Mouse (Mus musculus) forebrain, embryonic 13.5 days (tissue): ENCODE data around the gene Sult6b2. TPM values are rescaled to one million over a fixed set of nuclear protein-coding genes. Genes with fewer than 3 reads are reported as not detected.

ENCODE experiments used
- ATAC-seq: fragments of 200-750 bp; cut with Nextera tagmentation; 2 replicates; pipeline ENCODE4 v1.8.0; 2017
- H3K27ac ChIP-seq: fragments of 300-500 bp; sonication (generic); 2 replicates; pipeline ENCODE4 v1.5.1; 2015; ENCODE audit warnings: inconsistent platforms, mild to moderate bottlenecking, moderate library complexity
- H3K27me3 ChIP-seq: fragments of 300-500 bp; sonication (generic); 2 replicates; pipeline ENCODE4 v1.6.1; 2015; ENCODE audit warnings: mild to moderate bottlenecking, inconsistent platforms
- H3K36me3 ChIP-seq: fragments of 300-500 bp; sonication (generic); 2 replicates; pipeline ENCODE4 v1.6.1; 2015; ENCODE audit warnings: mild to moderate bottlenecking, inconsistent platforms; ENCODE audit not compliant: poor library complexity, severe bottlenecking
- H3K4me1 ChIP-seq: fragments of 300-500 bp; sonication (generic); 2 replicates; pipeline ENCODE4 v1.6.1; 2015; ENCODE audit warnings: inconsistent platforms
- H3K4me2 ChIP-seq: fragments of 300-500 bp; sonication (generic); 2 replicates; pipeline ENCODE4 v1.6.1; 2015; ENCODE audit warnings: inconsistent platforms, mild to moderate bottlenecking, moderate library complexity
- H3K4me3 ChIP-seq: fragments of 300-500 bp; sonication (generic); 2 replicates; pipeline ENCODE4 v1.5.1; 2015; ENCODE audit warnings: mild to moderate bottlenecking, inconsistent platforms
- H3K9ac ChIP-seq: fragments of 300-500 bp; sonication (generic); 2 replicates; pipeline ENCODE4 v1.6.1; 2015; ENCODE audit warnings: mild to moderate bottlenecking, inconsistent platforms
- H3K9me3 ChIP-seq: fragments of 300-500 bp; sonication (generic); replicated peaks from 2 replicates; pipeline ENCODE4 v1.6.1; 2016; ENCODE audit warnings: inconsistent platforms
- WGBS: fragments of 180-500 bp; shearing (Covaris S2); methylation state at CpG from one replicate; pipeline ENCODE4 v1.1.7; 2015; 5-methylcytosine and 5-hydroxymethylcytosine counted together
- polyA plus RNA-seq: library from polyadenylated mRNA; unstranded; fragments of >200 nt; fragmentation: Nextera tagmentation; extraction: Ambion mirVana; gene quantifications from 2 replicates; pipeline ENCODE4 v1.2.1, GENCODE M21; 2015

The Sult6b2 gene
- polyA plus RNA-seq, 1 experiment from 2014 or later: not detected

DNA sequence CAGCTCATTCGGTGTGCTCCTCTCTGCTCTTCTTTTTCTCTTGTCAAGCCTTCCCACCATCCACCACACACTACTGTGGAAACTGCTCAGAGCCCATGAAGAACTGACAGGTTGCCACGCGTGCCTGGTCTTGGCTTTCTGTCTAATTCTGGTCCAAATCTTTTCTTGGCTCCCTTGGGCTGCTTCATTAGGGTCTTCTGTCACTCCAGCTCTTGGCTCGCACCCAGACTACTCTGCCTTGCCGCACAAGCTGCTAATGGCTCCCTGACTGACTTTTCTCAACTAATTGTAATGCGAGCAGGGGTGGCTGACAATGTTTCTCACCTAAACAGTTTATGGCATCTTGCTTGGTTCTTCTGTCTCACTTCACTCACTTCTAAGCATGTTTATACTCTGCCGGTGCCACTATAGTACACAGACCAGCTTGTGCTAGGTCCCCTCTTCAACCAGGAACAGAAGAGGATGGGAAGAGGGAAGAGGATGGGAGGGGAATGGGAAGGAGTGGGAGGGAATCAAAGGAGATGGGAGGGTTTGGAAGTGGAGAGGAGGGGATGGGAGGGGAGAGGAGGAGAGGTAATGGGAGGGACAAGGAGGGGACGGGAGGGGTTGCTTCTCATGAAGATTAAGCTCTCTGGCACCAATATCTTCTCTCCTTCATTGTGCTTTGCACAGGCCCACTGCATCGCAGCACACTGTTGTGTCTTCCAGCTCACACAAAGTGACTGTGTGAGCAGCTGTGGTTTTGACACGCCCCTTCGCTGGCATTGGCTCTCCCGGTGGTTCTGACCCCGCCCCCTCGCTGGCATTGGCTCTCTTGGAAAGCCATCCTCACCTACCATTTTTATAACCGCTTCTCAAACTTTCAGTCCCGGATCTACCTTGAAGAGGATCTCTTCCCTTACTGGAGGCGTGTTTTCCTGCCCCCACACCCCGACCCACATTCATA, 16.0 kb downstream of the Sult6b2 start:
- ATAC-seq: peak; percentile 85

DNA sequence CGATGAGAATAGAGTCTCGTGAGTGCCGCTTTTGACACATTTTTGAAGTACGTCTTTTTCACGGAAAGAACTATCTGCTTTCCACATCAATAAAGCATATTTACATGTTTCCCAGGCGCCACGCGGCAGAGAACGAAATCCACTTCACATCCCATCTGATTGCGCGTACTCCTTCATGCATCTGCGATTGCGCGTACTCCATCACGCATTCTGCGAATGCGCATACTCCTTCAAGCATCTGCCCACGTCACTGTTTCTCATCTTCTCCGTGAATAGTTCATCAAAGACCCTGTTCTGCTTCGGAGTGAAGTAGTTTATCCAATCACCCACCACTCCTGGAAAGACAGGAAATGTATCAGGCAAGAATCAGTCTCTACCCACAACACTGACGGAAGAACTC, 18.2 kb downstream of the Sult6b2 start:
- no peaks in the 10 kb centered on the region for H3K36me3 ChIP-seq
- no peak for ATAC-seq

More for the DNA sequence above, 16.0 kb downstream of the Sult6b2 start:
- Histone ChIP-seq H3K27ac (0 out of 2 replicates have a peak overlapping the region, but pooled peaks have one; percentile 8), H3K27me3 (peaks cover 10% of the 10 kb centered on the region; the same call in 1 of the 2 replicates), H3K9ac (no peak overlapping the region), H3K4me2 (peak overlapping the region; percentile 20), H3K4me1 (peaks cover 19% of the 10 kb centered on the region), H3K36me3 (no peaks in the 10 kb centered on the region), H3K9me3 (no peaks in the 10 kb centered on the region), H3K4me3 (no peak overlapping the region)
- WGBS: 48% methylated on average over 18 of the region's 18 CpGs

DNA sequence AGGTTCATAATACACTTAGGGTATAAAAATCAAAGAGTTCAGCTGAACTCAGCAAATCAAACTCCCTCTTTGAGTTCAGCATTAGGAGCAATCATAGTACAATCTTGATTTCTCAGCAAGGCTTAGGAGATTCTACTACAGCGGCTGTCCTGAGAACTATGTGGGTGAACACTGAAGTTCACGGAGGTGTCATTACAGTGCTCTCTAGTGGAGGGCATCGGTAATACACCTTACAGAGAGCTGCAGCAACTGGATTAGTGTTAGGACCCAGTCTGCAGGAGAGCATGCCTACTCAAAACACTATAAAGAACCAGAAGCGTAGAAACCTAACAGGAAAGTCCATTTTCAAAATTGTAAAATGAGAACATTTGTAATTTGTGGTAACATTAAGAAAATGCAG, 19.0 kb downstream of the Sult6b2 start:
- H3K36me3 ChIP-seq: no peaks in the 10 kb centered on the region
- no peak overlapping the region for H3K9ac ChIP-seq
- no peak overlapping the region for H3K27ac ChIP-seq
- H3K4me3 ChIP-seq: no peak overlapping the region
- ATAC-seq: no peak
- peaks cover 20% of the 10 kb centered on the region; the same call in 1 of the 2 replicates for H3K27me3 ChIP-seq
- no peak overlapping the region for H3K4me2 ChIP-seq
- H3K9me3 ChIP-seq: no peaks in the 10 kb centered on the region
- peaks cover 28% of the 10 kb centered on the region for H3K4me1 ChIP-seq
- 33% methylated on average over 4 of the region's 4 CpGs for WGBS

More for the DNA sequence above, 18.2 kb downstream of the Sult6b2 start:
- H3K4me3 ChIP-seq: no peak overlapping the region
- H3K9ac ChIP-seq: no peak overlapping the region
- H3K27ac ChIP-seq: no peak overlapping the region
- peaks cover 20% of the 10 kb centered on the region for H3K4me1 ChIP-seq
- WGBS: 90% methylated on average over 21 of the region's 21 CpGs
- H3K27me3 ChIP-seq: peaks cover 20% of the 10 kb centered on the region; the same call in 1 of the 2 replicates
- H3K9me3 ChIP-seq: no peaks in the 10 kb centered on the region
- H3K4me2 ChIP-seq: no peak overlapping the region

DNA sequence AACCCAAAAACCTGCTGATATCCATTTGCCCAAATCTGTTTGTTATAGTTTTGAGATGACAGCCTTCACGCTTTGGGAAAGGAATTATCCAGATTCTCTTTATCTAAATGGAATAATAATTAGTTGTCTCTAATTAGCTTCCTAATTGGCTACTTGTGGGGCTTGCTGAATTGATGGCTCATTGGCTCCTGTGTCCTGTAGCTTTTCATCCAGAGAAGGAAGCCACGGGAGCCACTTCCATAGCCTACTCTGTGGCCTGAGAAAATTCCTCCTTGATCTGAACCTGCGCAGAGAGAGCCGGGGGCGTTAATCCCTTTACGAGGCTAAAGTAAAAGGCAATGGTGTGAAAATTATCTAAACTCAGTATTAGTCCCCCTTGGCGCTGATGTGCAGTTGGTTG, 23.0 kb downstream of the Sult6b2 start:
- peak; percentile 48 for ATAC-seq

DNA sequence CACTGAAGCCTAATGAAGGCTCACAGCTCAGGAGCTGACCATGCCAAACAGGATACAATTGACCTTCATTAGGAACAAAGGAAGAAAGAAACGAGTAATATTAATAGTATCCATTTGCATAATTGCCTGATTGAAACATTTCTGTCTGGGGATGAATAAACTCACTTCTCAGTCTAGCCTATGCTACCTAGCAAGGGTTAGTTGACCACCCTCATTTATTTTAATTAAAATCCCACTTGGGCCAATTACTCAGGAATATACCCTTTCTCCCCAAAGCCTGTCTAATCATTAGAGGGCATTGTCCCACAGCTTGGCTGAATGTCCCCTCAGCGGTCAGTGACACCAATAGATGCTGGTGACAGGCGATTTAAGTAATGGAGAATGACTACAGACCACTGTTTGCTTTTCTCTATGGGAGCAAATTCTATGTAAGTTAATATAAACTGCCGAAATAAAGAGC, 23.7 kb downstream of the Sult6b2 start:
- 25% methylated on average over 4 of the region's 4 CpGs for WGBS
- H3K4me1 ChIP-seq: peaks cover 27% of the 10 kb centered on the region
- no peak overlapping the region for H3K4me2 ChIP-seq

More for the DNA sequence above, 23.0 kb downstream of the Sult6b2 start:
- peaks cover 20% of the 10 kb centered on the region; the same call in 1 of the 2 replicates for H3K27me3 ChIP-seq
- no peaks in the 10 kb centered on the region for H3K9me3 ChIP-seq
- H3K27ac ChIP-seq: no peak overlapping the region
- no peak overlapping the region for H3K9ac ChIP-seq
- H3K4me2 ChIP-seq: no peak overlapping the region
- peaks cover 27% of the 10 kb centered on the region for H3K4me1 ChIP-seq
- 7% methylated on average over 7 of the region's 7 CpGs for WGBS
- H3K4me3 ChIP-seq: no peak overlapping the region
- peaks cover 7% of the 10 kb centered on the region; the same call in 1 of the 2 replicates for H3K36me3 ChIP-seq

DNA sequence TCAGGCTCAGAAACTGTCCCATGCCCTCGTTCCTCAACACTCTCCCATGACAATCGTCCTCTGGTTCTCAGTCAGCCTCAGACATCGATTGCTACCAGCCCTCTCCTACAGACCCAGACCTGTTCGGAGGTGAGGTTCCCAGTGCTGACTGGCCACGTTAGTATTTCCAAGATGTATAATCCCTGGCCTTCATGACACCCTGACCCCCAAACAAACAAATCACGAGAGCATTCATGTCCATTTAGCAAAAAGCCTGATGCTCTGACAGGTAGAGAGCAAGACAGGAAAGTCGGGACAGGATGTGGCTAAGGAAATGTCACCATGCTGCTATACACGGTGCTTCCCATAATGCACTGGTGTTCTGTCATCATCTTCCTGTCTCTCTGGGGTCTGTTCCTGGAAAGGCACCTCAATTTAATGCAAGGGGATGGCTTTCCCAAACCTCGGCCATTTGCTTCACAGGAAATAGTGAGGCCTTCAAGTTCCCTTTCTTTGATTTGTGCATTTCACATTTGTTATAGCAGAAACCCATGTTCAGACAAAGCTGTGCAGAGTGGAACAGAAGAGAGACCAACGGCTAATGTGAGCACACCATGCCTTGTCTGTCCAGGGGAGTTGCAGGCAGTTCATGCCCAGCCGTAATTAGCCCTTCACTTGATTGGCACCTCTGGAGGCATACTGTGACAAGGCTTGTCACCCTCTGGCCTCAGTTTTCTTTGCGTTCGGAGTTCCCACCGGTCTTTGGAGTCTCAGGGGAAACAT, 24.3 kb downstream of the Sult6b2 start:
- Histone ChIP-seq H3K27ac (peak overlapping the region; percentile 44), H3K4me3 (no peak overlapping the region), H3K36me3 (peaks cover 20% of the 10 kb centered on the region), H3K4me2 (no peak overlapping the region), H3K27me3 (peaks cover 20% of the 10 kb centered on the region; the same call in 1 of the 2 replicates), H3K9me3 (no peaks in the 10 kb centered on the region), H3K9ac (no peak overlapping the region; the same call in 1 of the 2 replicates), H3K4me1 (peaks cover 27% of the 10 kb centered on the region)
- peak; percentile 85 for ATAC-seq
- 36% methylated on average over 14 of the region's 14 CpGs for WGBS

More for the DNA sequence above, 23.7 kb downstream of the Sult6b2 start:
- Histone ChIP-seq H3K9me3 (no peaks in the 10 kb centered on the region), H3K4me3 (no peak overlapping the region), H3K27me3 (peaks cover 20% of the 10 kb centered on the region; the same call in 1 of the 2 replicates), H3K36me3 (peaks cover 13% of the 10 kb centered on the region), H3K9ac (no peak overlapping the region; the same call in 1 of the 2 replicates), H3K27ac (0 out of 2 replicates have a peak overlapping the region, but pooled peaks have one; percentile 44)
- ATAC-seq: peak; percentile 79

DNA sequence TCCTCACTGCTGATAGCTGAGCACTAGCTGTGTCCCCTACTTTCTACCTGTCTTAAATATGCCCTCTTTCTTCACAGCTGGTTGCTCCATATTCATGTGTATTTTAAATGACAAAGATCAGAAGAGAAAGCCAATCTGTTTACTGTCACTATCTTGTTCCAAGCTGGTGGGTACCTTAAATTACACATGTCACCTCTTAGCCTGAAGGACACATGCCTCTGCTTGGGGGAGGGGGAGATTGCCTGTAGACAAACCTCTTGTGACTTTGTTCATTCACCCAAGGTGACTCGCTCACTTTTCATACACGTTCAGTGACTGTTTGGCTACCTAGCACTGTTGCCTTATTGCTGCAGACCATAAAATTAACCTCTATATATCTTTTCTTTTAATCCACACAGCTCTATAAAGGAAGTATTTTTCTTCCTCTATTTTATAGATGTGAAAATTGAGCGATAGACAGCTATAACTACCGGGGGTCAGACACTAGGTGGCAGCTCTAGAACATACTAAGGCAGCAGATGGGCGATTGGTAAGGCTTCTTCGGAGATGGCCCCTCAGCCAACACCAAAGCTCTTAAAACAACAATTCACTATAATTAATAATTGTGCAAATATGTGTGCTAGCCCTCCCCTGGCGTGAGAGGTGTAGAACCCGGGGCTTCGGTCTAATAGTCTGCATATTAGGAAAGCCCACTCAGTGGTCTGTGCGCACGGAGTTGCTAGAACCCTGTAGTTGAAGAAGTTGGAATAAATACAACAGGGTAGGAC, 25.1 kb downstream of the Sult6b2 start:
- WGBS: 49% methylated on average over 11 of the region's 11 CpGs

DNA sequence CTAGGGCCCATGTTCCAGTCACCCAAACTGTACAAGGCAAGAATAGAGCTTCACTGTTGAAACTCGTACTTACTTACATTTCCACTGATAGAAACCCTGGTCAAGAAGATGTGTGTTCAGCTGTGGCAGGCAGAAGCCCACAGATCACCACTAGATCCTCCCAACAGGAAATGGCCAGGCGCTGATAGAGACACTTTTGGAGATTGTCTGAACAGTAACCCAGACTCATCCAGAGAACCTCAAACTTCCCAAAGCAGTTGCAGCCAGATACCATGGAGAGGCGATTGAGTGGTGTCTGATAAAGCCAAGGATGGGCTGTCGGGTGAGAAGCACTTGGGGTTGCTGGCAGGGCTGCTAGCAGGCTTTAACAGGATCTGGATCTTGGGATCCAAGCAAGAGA, 27.4 kb downstream of the Sult6b2 start:
- peaks cover 50% of the 10 kb centered on the region for H3K36me3 ChIP-seq
- peaks cover 23% of the 10 kb centered on the region for H3K4me1 ChIP-seq
- H3K4me3 ChIP-seq: no peak overlapping the region
- no peak overlapping the region for H3K27ac ChIP-seq
- H3K4me2 ChIP-seq: no peak overlapping the region
- H3K27me3 ChIP-seq: no peaks in the 10 kb centered on the region
- no peak for ATAC-seq
- no peaks in the 10 kb centered on the region for H3K9me3 ChIP-seq
- 88% methylated on average over 4 of the region's 4 CpGs for WGBS
- H3K9ac ChIP-seq: no peak overlapping the region

More for the DNA sequence above, 25.1 kb downstream of the Sult6b2 start:
- peaks cover 27% of the 10 kb centered on the region for H3K4me1 ChIP-seq
- ATAC-seq: peak; percentile 41
- no peak overlapping the region for H3K4me2 ChIP-seq
- peaks cover 27% of the 10 kb centered on the region for H3K36me3 ChIP-seq
- H3K27me3 ChIP-seq: peaks cover 16% of the 10 kb centered on the region; the same call in 1 of the 2 replicates
- no peak overlapping the region for H3K4me3 ChIP-seq
- no peak overlapping the region for H3K27ac ChIP-seq
- no peak overlapping the region for H3K9ac ChIP-seq
- no peaks in the 10 kb centered on the region for H3K9me3 ChIP-seq

DNA sequence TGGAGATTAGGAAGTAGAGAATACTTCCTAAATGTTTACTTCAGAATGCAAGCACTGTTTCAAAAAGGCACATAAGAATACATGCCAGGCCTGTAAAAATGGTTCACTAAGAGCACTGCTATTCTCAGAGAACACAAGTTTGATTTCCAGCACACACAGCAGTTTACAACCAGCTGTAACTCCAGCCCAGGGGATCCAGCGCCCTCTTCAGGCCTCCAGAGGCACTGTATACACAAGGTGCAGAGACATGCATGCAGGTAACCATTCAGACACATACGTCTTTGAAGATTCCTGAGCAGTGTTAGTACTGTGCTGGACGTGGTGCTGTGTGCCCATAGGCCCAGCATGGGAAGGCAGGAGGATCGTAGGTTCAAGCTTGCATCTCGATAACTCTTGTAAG, 30.7 kb downstream of the Sult6b2 start:
- Histone ChIP-seq H3K9me3 (no peaks in the 10 kb centered on the region), H3K4me1 (no peaks in the 10 kb centered on the region), H3K27me3 (no peaks in the 10 kb centered on the region), H3K9ac (no peak overlapping the region), H3K4me3 (no peak overlapping the region), H3K27ac (no peak overlapping the region), H3K4me2 (no peak overlapping the region), H3K36me3 (peaks cover 82% of the 10 kb centered on the region)
- 91% methylated on average over 5 of the region's 5 CpGs for WGBS
- no peak; the same call in 1 of the 2 replicates for ATAC-seq

DNA sequence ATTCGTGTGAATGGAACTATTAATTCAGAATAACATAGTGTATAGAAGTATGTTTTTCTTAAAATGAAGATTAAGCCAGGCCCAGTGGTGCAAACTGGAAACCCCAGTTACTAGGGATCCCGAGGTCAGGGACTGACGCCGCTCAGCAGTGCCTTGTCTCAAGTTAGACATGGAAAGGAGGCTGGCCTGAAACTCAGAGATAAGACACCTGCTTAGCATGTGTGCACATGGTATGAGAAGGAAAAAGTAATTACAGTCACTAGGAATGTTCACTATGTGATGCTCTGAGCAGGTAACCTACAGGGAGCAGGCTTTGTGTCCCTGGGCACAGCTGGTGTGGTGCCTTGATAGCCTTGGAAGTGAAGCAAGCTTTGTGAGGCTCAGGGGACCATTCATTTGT, 32.7 kb downstream of the Sult6b2 start:
- H3K36me3 ChIP-seq: peaks cover 97% of the 10 kb centered on the region
- 94% methylated on average over 4 of the region's 4 CpGs for WGBS
- no peak overlapping the region for H3K4me2 ChIP-seq
- no peak overlapping the region for H3K4me3 ChIP-seq
- ATAC-seq: no peak
- no peaks in the 10 kb centered on the region for H3K27me3 ChIP-seq
- no peaks in the 10 kb centered on the region for H3K9me3 ChIP-seq
- H3K27ac ChIP-seq: no peak overlapping the region
- H3K4me1 ChIP-seq: no peaks in the 10 kb centered on the region
- no peak overlapping the region for H3K9ac ChIP-seq

DNA sequence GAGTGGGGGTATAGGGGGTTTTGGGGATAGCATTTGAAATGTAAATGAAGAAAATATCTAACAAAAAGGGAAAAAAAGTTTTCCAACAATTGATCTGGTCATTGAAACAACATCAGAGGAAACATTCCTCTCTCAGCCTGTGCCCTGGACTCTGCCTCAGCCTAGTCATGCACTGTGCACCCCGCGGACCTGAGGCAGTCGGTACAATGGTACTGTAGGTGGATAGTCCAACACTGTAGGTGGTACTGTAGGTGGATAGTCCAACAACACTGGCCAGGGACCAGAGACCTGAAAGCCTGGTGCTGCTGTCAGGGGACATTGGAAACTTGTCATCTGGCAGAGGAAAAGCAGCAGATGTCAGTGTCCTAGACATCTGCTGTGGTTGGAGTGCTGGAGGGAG, 34.4 kb downstream of the Sult6b2 start:
- WGBS: 94% methylated on average over 3 of the region's 3 CpGs
- peaks cover 98% of the 10 kb centered on the region for H3K36me3 ChIP-seq

More for the DNA sequence above, 34.4 kb downstream of the Sult6b2 start:
- Histone ChIP-seq H3K9me3 (no peaks in the 10 kb centered on the region), H3K27ac (no peak overlapping the region), H3K4me1 (0 out of 2 replicates have a peak, but pooled peaks cover 3% of the 10 kb centered on the region), H3K9ac (no peak overlapping the region), H3K4me2 (no peak overlapping the region), H3K4me3 (no peak overlapping the region), H3K27me3 (no peaks in the 10 kb centered on the region)
- no peak for ATAC-seq
